Mouse (Mus musculus) bone marrow macrophage, adult 2 months (primary cell): Measurements from ENCODE around the gene 4930469K13Rik. TPM values are rescaled to one million over a fixed set of nuclear protein-coding genes. Genes with fewer than 3 reads are reported as not detected.

Source experiments
- H3K27ac ChIP-seq: 2 replicates; pipeline ENCODE4 v1.5.1; 2012; ENCODE audit warnings: low read depth, low read length; ENCODE audit not compliant: insufficient read depth
- H3K4me1 ChIP-seq: 2 replicates; pipeline ENCODE4 v1.6.1; 2012; ENCODE audit warnings: low read length; ENCODE audit not compliant: control insufficient read depth, insufficient read depth
- H3K4me3 ChIP-seq: 2 replicates; pipeline ENCODE4 v1.5.1; 2012; ENCODE audit warnings: mild to moderate bottlenecking, low read length, moderate library complexity; ENCODE audit not compliant: insufficient read depth
- CTCF ChIP-seq: IDR thresholded peaks from 2 replicates; pipeline ENCODE4 v1.5.1; 2012; ENCODE audit warnings: low read depth, mild to moderate bottlenecking, low read length, moderate library complexity
- POLR2A ChIP-seq: IDR thresholded peaks from 2 replicates; pipeline ENCODE4 v1.6.1; 2012; ENCODE audit warnings: mild to moderate bottlenecking, low read depth, low read length, borderline replicate concordance
- polyA plus RNA-seq: library from polyadenylated mRNA; stranded (reverse); fragments of >200 nt; gene quantifications from 2 replicates; pipeline ENCODE4 v1.2.4, GENCODE M21; 2012; ENCODE audit not compliant: missing spikeins, insufficient read depth, insufficient read length

4930469K13Rik gene
- polyA plus RNA-seq, 1 experiment = not detected

DNA sequence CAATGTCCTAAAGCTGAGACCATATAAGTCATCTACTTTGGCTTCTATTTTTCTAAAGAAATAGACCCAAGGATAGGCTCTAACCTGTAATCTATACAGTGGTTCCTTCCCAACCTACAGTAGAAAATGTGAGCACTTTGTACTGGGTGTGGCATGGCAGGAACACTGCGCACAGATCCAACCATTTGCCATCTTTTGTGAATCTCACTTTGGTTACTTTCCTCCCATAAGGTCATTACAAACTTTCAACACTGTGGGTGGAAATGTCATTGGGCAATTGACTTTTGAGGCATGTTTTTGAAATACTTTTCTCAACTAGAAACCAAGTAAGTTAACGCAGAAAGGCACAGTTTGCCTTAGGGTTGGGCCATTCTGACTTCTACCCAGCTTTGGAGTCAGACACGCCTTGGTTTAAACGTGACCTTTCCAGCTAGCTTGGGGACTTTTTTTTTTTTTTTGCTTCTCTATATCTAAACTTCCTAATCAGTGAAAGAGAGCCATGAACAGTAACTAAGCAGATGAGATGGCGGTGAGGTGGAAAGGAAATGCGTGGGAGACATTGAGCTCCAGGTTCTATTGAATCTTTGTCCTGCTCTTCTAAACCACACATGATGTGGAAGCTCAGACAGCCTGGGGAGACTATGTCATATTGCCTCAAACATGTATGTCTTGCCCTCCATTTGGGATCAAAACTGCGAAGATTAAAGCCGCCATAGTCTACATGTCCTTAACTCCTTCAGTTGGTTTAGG, 49.8 kb downstream of the 4930469K13Rik start:
- peaks cover 42% of the 10 kb centered on the region for H3K4me1 ChIP-seq
- peak overlapping the region; percentile 90 for H3K27ac ChIP-seq
- TF ChIP-seq CTCF (no peak), POLR2A (no peak)
- H3K4me3 ChIP-seq = peak overlapping the region; percentile 75

DNA sequence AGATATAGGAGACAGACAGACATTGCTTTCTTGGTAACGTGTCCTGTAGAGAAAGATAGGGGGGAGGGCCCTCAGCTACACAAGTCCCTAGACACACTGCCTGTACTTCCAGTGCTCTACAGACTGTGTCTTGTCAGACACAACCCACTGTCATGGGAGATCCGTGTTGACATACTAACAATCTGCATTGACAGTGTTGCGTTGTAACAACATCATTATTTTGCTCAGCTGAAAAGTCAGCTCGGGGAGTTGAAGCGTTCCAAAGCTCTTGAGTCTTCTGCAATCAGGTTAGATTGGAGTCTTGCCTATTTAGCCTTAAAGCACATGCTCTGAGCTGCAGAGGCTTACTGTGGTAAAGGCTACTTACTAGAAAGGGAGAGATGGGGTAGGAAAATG, 50.8 kb downstream of the 4930469K13Rik start:
- H3K4me3 ChIP-seq = peak overlapping the region; percentile 75
- peaks cover 43% of the 10 kb centered on the region for H3K4me1 ChIP-seq
- H3K27ac ChIP-seq = peak overlapping the region; percentile 90
- no peak for TF ChIP-seq CTCF
- TF ChIP-seq POLR2A = no peak

DNA sequence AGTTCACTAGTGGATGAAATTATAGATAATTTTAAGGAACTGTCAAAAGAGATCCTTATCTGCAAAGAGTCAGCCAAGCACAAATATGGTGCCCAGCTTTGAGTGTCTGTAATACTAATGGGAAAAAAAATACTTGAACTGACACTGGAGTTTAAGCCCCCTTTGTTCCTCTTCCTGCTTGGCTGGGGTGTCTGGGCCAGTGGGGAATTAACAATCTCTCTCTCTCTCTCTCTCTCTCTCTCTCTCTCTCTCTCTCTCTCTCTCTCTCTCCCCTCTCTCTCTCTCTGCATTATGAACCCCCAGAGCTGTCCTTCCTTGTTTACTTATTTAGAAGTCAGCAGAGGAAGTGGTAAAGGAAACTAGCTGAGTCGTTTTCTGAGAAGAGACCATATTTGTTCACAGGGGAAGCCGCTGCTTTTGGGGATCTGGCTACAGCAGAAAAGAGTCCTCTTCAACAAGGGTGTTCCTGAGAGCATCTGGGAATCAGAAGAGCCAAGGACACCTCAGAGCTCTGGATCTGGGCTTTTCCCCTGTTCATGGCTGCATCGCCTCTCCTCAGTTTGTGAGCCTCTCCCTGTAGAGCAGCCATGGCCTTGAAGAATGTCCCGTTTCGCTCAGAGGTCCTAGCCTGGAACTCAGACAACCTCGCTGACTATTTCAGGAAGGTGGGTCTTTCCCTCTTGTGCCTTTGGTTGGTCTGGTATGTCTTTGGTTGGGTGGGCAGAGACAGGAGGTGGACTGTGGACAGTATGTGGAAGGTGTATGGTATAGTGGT, 51.4 kb downstream of the 4930469K13Rik start, which contains the start of gene Lcp2:
TSS of gene Lcp2 (plus strand) at position 154 of the 775 bp plus-strand sequence.
- peaks cover 37% of the 10 kb centered on the region for H3K4me1 ChIP-seq
- peak within 1 kb of the TSS; percentile 90 for H3K27ac ChIP-seq
- TF ChIP-seq CTCF (no peak), POLR2A (no peak)
- peak within 1 kb of the TSS; percentile 75 for H3K4me3 ChIP-seq

DNA sequence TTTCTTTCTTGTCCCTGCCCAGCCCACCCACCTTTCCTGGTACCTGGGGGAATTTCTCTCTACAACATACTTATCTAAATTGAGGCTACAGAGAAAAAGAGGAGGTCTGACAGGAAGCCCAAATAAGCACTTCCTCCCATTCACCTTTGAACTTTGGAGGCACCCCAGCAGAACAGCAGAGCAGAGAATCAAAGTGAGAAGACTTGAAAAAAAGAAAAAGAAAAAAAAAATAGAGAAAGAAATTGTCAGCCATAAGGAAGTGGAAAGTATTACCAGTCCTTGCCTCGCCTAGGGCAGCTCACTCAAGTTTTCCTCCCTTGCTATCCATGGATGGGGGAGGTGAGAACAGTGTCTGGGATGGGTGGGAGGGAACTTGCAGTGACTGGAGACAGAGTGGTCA, 55.5 kb downstream of the 4930469K13Rik start:
- no peak for TF ChIP-seq CTCF
- no peak for TF ChIP-seq POLR2A
- Histone ChIP-seq H3K27ac (no peak overlapping the region), H3K4me3 (no peak overlapping the region), H3K4me1 (peaks cover 20% of the 10 kb centered on the region)

DNA sequence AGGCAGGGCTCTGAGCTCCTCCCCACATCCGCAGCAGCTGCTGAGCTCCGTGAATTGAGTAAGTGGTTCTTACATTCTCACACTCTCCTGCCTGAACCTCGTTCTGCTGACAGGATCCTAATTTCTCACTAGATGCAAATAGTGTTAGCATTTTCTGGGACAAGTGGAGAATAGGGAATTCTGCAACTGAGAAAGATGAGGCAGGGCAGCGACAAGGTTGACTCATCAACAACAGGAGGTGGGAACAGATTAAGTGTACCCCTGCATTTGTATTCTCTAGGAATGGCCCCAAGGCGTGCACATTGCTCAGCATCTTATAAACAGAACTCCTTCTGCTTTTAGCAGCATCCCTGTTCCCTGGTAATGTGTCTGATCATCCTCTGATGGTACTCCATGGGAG, 58.3 kb downstream of the 4930469K13Rik start:
- no peak for TF ChIP-seq POLR2A
- no peak overlapping the region for H3K4me3 ChIP-seq
- H3K4me1 ChIP-seq = peaks cover 26% of the 10 kb centered on the region
- no peak overlapping the region for H3K27ac ChIP-seq

DNA sequence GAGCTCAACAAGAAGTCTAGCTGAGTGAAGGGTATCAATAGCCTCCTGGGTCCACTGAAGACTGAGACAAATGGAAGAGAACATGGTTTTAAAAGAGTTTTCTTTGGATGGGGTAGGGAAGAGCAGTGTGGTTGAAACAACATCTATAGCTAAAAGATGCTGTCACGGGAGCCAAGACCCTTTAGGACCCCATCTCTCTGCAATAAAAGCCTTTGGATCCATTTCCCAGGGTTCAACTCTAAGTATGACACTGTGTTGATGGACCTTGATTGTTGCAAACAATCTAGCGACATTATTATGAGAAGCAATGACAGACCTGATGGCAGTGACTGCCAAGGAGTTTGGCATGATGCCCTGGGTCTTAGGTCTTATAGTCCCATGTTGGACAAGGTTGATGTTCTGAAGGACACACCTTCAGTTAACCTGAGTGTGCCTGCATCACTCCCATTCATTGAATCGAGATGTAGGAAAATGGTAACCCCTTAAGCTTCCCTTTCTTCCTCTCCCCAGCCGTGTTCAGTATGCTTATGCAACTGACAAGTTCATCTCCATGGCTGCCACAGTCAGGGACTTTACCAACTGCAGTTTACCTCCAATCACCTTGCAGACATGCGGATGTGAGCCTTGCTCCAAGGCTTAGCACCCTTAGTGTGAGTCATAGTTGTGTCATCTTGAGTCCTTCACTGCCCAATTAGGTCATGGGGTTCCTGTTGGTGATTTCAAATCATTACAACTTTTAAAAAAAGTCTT, 62.3 kb downstream of the 4930469K13Rik start:
- H3K4me3 ChIP-seq = no peak overlapping the region
- peaks cover 51% of the 10 kb centered on the region for H3K4me1 ChIP-seq
- TF ChIP-seq POLR2A (no peak), CTCF (no peak)
- no peak overlapping the region for H3K27ac ChIP-seq

DNA sequence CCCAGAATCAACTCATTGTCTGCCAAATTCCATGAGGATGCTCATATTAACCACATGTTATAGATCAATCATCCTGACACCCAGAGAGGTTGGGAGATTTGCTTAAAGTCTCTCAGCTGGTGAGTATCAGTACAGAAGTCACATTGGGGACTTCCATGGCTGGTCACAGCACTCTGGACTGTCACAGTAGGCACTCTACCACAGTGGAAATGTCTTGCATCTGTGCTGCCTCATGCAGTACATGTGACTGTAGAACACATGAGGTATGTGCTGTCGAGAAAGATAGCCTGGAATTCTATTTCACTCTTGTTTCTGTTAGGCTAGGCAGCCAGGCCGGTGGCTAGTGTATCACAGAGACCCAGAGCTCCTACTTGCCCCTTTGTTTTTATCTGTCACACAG, 63.6 kb downstream of the 4930469K13Rik start:
- Histone ChIP-seq H3K4me3 (no peak overlapping the region), H3K27ac (peak overlapping the region; percentile 83), H3K4me1 (peaks cover 58% of the 10 kb centered on the region)
- TF ChIP-seq CTCF (no peak), POLR2A (no peak)

DNA sequence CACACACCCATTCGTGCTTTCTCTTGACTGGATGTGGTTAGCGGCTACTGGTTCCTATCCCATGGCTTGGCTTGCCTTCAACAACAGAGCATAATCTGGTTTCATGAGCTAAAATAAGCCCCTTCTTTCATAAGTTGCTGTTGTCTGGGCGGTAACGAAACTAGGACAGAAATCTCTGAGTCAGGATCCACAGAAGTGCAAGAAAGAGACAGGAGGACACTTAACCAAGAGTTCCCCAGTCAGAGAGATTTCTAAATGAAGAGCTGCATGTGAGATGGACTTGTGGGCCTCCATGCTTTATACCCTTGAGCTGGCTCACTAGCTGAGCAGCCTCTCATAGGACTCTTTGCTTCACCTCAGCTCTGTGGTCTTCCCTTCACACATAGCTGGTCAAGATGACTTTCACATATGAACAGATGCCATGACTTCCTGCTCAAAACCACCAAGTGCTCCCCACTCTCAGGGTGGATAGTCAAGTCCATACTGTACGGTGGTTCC, 64.3 kb downstream of the 4930469K13Rik start:
- TF ChIP-seq CTCF (no peak), POLR2A (no peak)
- Histone ChIP-seq H3K4me1 (peaks cover 58% of the 10 kb centered on the region), H3K27ac (peak overlapping the region; percentile 83), H3K4me3 (no peak overlapping the region)

DNA sequence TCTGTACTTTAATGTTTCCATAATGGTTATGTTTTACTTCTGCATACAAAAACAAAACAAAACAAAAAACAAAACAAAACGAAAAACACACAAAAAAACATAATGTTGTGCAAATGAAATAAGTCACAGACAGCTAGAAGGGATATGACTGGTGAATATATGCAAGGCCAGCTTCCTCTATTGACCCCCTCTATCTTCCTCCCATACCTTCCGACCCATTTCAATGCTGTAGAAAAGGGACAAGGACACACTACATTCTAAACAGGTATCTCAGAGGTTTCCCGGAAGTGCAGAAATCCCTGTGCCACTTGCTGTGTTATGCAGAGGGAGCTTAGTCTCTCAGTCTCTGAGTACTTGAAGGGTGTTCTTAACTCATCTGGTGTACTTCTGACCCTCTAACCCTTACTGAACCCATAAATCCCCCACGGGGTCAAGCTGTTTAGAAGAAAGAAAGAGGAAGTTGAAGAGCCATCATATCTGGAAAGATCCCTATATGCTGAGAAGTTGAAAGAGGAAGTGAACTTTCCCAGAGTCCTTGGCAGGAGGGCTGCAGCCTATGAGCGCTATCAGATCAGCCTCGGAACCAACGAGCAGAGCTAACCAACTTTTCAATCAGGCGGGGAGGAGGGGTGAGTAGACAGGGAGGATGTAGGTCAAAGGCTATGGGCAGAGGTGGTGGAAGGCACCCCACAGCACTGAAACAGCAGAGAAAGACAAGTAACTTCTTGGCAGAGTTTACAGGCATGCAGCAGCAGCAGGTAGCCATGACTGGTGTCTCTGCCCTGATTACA, 67.1 kb downstream of the 4930469K13Rik start:
- peaks cover 71% of the 10 kb centered on the region for H3K4me1 ChIP-seq
- peak overlapping the region; percentile 80 for H3K27ac ChIP-seq
- TF ChIP-seq CTCF = no peak
- no peak for TF ChIP-seq POLR2A
- H3K4me3 ChIP-seq = no peak overlapping the region
